Mouse (Mus musculus): Measurements from ENCODE around the gene Lrrc8b. TPM values are rescaled to one million over a fixed set of nuclear protein-coding genes. Genes with fewer than 3 reads are reported as not detected.

Gene Lrrc8b
- polyA plus RNA-seq, 1 experiment = 17.9 TPM

- Histone ChIP-seq H3K4me1 (ENCODE audit: control insufficient read depth, insufficient read depth, low read length) (0 out of 2 replicates have a peak, but pooled peaks cover 3% of the 10 kb centered on the region), H3K36me3 (ENCODE audit: control insufficient read depth, insufficient read depth, low read length) (no peaks in the 10 kb centered on the region), H3K4me3 (ENCODE audit: insufficient read depth, low read depth, low read length) (peak overlapping the region; percentile 83), H3K27me3 (replicated peaks; ENCODE audit: control insufficient read depth, insufficient read depth, low read length) (no peaks in the 10 kb centered on the region), H3K27ac (ENCODE audit: insufficient read depth, low read depth, low read length) (peak overlapping the region; percentile 53)
- TF ChIP-seq POLR2A (IDR thresholded peaks at IDR 0.05; ENCODE audit: low read depth, low read length) = no peak
- TF ChIP-seq CTCF (conservative IDR thresholded peaks at IDR 0.05; ENCODE audit: insufficient read depth, insufficient read length, low read depth, low read length) = no peak
- WGBS = 1% methylated on average over 16 of the region's 16 CpGs
- DNase-seq = no peak
Observed at GRCm38 (mm10) chr5:105518626-105519095, 103.1 kb downstream of the Lrrc8b start.

- no peaks in the 10 kb centered on the region for H3K36me3 ChIP-seq (ENCODE audit: control insufficient read depth, insufficient read depth, low read length)
- H3K27ac ChIP-seq (ENCODE audit: insufficient read depth, low read depth, low read length) = peak within 1 kb of the TSS; percentile 76
- peak; percentile 79 for DNase-seq
- H3K4me3 ChIP-seq (ENCODE audit: insufficient read depth, low read depth, low read length) = peak within 1 kb of the TSS; percentile 83
- no peaks in the 10 kb centered on the region for H3K27me3 ChIP-seq (replicated peaks; ENCODE audit: control insufficient read depth, insufficient read depth, low read length)
- H3K4me1 ChIP-seq (ENCODE audit: control insufficient read depth, insufficient read depth, low read length) = 0 out of 2 replicates have a peak, but pooled peaks cover 3% of the 10 kb centered on the region
- WGBS = under 1% methylated on average over 92 of the region's 93 CpGs
- TF ChIP-seq POLR2A (IDR thresholded peaks at IDR 0.05; ENCODE audit: low read depth, low read length) (peak; percentile 25), CTCF (conservative IDR thresholded peaks at IDR 0.05; ENCODE audit: insufficient read depth, insufficient read length, low read depth, low read length) (0 out of 2 replicates have a peak, but pooled peaks have one; percentile 16)
Observed at GRCm38 (mm10) chr5:105519096-105519975, 103.8 kb downstream of the Lrrc8b start, which contains the start of gene Lrrc8c. Lrrc8c (plus strand) TSS chr5:105519388.

GRCm38 (mm10) chr5:105519976-105520300, 104.4 kb downstream of the Lrrc8b start:
- H3K36me3 ChIP-seq (ENCODE audit: control insufficient read depth, insufficient read depth, low read length) = no peaks in the 10 kb centered on the region
- peak overlapping the region; percentile 76 for H3K27ac ChIP-seq (ENCODE audit: insufficient read depth, low read depth, low read length)
- no peaks in the 10 kb centered on the region for H3K27me3 ChIP-seq (replicated peaks; ENCODE audit: control insufficient read depth, insufficient read depth, low read length)
- DNase-seq = no peak
- no peak for TF ChIP-seq CTCF (conservative IDR thresholded peaks at IDR 0.05; ENCODE audit: insufficient read depth, insufficient read length, low read depth, low read length)
- no peak for TF ChIP-seq POLR2A (IDR thresholded peaks at IDR 0.05; ENCODE audit: low read depth, low read length)
- 0 out of 2 replicates have a peak, but pooled peaks cover 3% of the 10 kb centered on the region for H3K4me1 ChIP-seq (ENCODE audit: control insufficient read depth, insufficient read depth, low read length)
- 16% methylated on average over 5 of the region's 5 CpGs for WGBS
- peak overlapping the region; percentile 83 for H3K4me3 ChIP-seq (ENCODE audit: insufficient read depth, low read depth, low read length)

GRCm38 (mm10) chr5:105520442-105520965, 104.9 kb downstream of the Lrrc8b start:
- whole genome bisulfite sequencing = 57% methylated on average over 9 of the region's 9 CpGs
- Histone ChIP-seq H3K27ac (ENCODE audit: insufficient read depth, low read depth, low read length) (peak overlapping the region; percentile 59; the same call in 1 of the 2 replicates), H3K4me3 (ENCODE audit: insufficient read depth, low read depth, low read length) (peak overlapping the region; percentile 83)

GRCm38 (mm10) chr5:105523452-105523851, 107.9 kb downstream of the Lrrc8b start:
- no peak overlapping the region for H3K4me3 ChIP-seq (ENCODE audit: insufficient read depth, low read depth, low read length)
- no peaks in the 10 kb centered on the region for H3K27me3 ChIP-seq (replicated peaks; ENCODE audit: control insufficient read depth, insufficient read depth, low read length)
- H3K4me1 ChIP-seq (ENCODE audit: control insufficient read depth, insufficient read depth, low read length) = 0 out of 2 replicates have a peak, but pooled peaks cover 3% of the 10 kb centered on the region
- peak; percentile 54 for DNase-seq
- no peaks in the 10 kb centered on the region for H3K36me3 ChIP-seq (ENCODE audit: control insufficient read depth, insufficient read depth, low read length)
- TF ChIP-seq POLR2A (IDR thresholded peaks at IDR 0.05; ENCODE audit: low read depth, low read length) = no peak
- no peak for TF ChIP-seq CTCF (conservative IDR thresholded peaks at IDR 0.05; ENCODE audit: insufficient read depth, insufficient read length, low read depth, low read length)
- no peak overlapping the region for H3K27ac ChIP-seq (ENCODE audit: insufficient read depth, low read depth, low read length)
- WGBS = 78% methylated on average over 3 of the region's 3 CpGs

More at GRCm38 (mm10) chr5:105520442-105520965, 104.9 kb downstream of the Lrrc8b start:
- H3K27me3 ChIP-seq (replicated peaks; ENCODE audit: control insufficient read depth, insufficient read depth, low read length) = no peaks in the 10 kb centered on the region
- no peak for TF ChIP-seq POLR2A (IDR thresholded peaks at IDR 0.05; ENCODE audit: low read depth, low read length)
- no peak for TF ChIP-seq CTCF (conservative IDR thresholded peaks at IDR 0.05; ENCODE audit: insufficient read depth, insufficient read length, low read depth, low read length)
- no peak for DNase-seq
- 0 out of 2 replicates have a peak, but pooled peaks cover 3% of the 10 kb centered on the region for H3K4me1 ChIP-seq (ENCODE audit: control insufficient read depth, insufficient read depth, low read length)
- no peaks in the 10 kb centered on the region for H3K36me3 ChIP-seq (ENCODE audit: control insufficient read depth, insufficient read depth, low read length)

GRCm38 (mm10) chr5:105525004-105525403, 109.4 kb downstream of the Lrrc8b start:
- Histone ChIP-seq H3K27me3 (replicated peaks; ENCODE audit: control insufficient read depth, insufficient read depth, low read length) (no peaks in the 10 kb centered on the region), H3K4me1 (ENCODE audit: control insufficient read depth, insufficient read depth, low read length) (no peaks in the 10 kb centered on the region), H3K36me3 (ENCODE audit: control insufficient read depth, insufficient read depth, low read length) (no peaks in the 10 kb centered on the region), H3K4me3 (ENCODE audit: insufficient read depth, low read depth, low read length) (no peak overlapping the region), H3K27ac (ENCODE audit: insufficient read depth, low read depth, low read length) (no peak overlapping the region)
- 81% methylated on average over 12 of the region's 12 CpGs for WGBS
- no peak for TF ChIP-seq CTCF (conservative IDR thresholded peaks at IDR 0.05; ENCODE audit: insufficient read depth, insufficient read length, low read depth, low read length)
- no peak for TF ChIP-seq POLR2A (IDR thresholded peaks at IDR 0.05; ENCODE audit: low read depth, low read length)
- no peak for DNase-seq

Data from kidney, adult 2 months (tissue).